Mouse (Mus musculus) CH12.LX (cell line): ENCODE results near the gene Gbp9. TPM values are rescaled to one million over a fixed set of nuclear protein-coding genes. Genes with fewer than 3 reads are reported as not detected.
A peak's percentile ranks its signal among the peaks of the same experiment; 100 is the strongest.
"Not testable (repeated sequence)": the region's sequence is repeated elsewhere in the genome, so short reads cannot be mapped to it uniquely, and the experiment has no call there.

Source experiments
- DNase-seq: peaks from one replicate; pipeline ENCODE4 v3.0.0-alpha.2; 2013; ENCODE audit errors: extremely low read depth
- H3K27ac ChIP-seq: 2 replicates; pipeline ENCODE4 v1.5.1; 2012; ENCODE audit warnings: low read depth, mild to moderate bottlenecking, control low read depth, moderate library complexity; ENCODE audit not compliant: insufficient read depth
- H3K27me3 ChIP-seq: replicated peaks from 2 replicates; pipeline ENCODE3; 2012; ENCODE audit warnings: inconsistent platforms
- H3K36me3 ChIP-seq, 2 experiments: replicated peaks in 1 of 2; 2 replicates each; pipeline versions ENCODE3 to v1.6.1; 2012; ENCODE audit warnings: inconsistent platforms in 1 of 2, low read length in 1 of 2, mild to moderate bottlenecking in 1 of 2, mixed read lengths in 1 of 2, moderate library complexity in 1 of 2; ENCODE audit not compliant: control insufficient read depth in 1 of 2, insufficient read depth in 1 of 2
- H3K4me1 ChIP-seq, 2 experiments: 2 replicates each; pipeline ENCODE4 v1.6.1; 2012; ENCODE audit warnings: inconsistent platforms in 1 of 2, moderate library complexity in 1 of 2; ENCODE audit not compliant: insufficient read depth in 2 of 2, control insufficient read depth in 1 of 2
- H3K4me2 ChIP-seq: 2 replicates; pipeline ENCODE4 v1.6.1; 2012; ENCODE audit warnings: low read depth, mild to moderate bottlenecking, control low read depth; ENCODE audit not compliant: poor library complexity, insufficient read depth, severe bottlenecking
- H3K4me3 ChIP-seq, 3 experiments: fragments of 150-350 bp in 1 of 3; sonication (generic) in 1 of 3; replicated peaks in 1 of 3; 2 replicates each; pipeline versions ENCODE3 to v1.5.1; 2011 to 2012; ENCODE audit warnings: low read depth in 2 of 3, low read length in 2 of 3, mild to moderate bottlenecking in 2 of 3, moderate library complexity in 2 of 3, control low read depth in 1 of 3, improper control_type of control experiment in 1 of 3, inconsistent platforms in 1 of 3, mixed read lengths in 1 of 3; ENCODE audit not compliant: poor library complexity in 1 of 3
- H3K79me2 ChIP-seq: replicated peaks from 2 replicates; pipeline ENCODE4 v1.6.1; 2012; ENCODE audit warnings: mild to moderate bottlenecking, moderate library complexity; ENCODE audit not compliant: control insufficient read depth, poor library complexity, insufficient read depth, severe bottlenecking; ENCODE audit errors: extremely low read depth
- H3K9ac ChIP-seq: 2 replicates; pipeline ENCODE4 v1.6.1; 2012; ENCODE audit warnings: low read depth, mild to moderate bottlenecking, control low read depth, moderate library complexity; ENCODE audit not compliant: insufficient read depth
- H3K9me3 ChIP-seq: replicated peaks from 2 replicates; pipeline ENCODE3; 2012; ENCODE audit warnings: low read length, inconsistent platforms, mixed read lengths
- BHLHE40 ChIP-seq: IDR thresholded peaks from 2 replicates; pipeline ENCODE4 v1.6.1; 2011; ENCODE audit warnings: mild to moderate bottlenecking, low read depth, low read length, improper control_type of control experiment
- JUND ChIP-seq: conservative IDR thresholded peaks from 2 replicates; pipeline ENCODE4 v1.6.1; 2011; ENCODE audit warnings: low read depth, low read length, improper control_type of control experiment
- MAFK ChIP-seq: IDR thresholded peaks from 2 replicates; pipeline ENCODE4 v1.6.1; 2011; ENCODE audit warnings: low read length, improper control_type of control experiment; ENCODE audit not compliant: insufficient replicate concordance
- MAX ChIP-seq: IDR thresholded peaks from 2 replicates; pipeline ENCODE4 v1.6.1; 2011; ENCODE audit warnings: low read length, improper control_type of control experiment
- NRF1 ChIP-seq: IDR thresholded peaks from 2 replicates; pipeline ENCODE4 v1.6.1; 2014; ENCODE audit warnings: low read depth, mild to moderate bottlenecking, inconsistent platforms, low read length, improper control_type of control experiment, moderate library complexity
- RAD21 ChIP-seq: IDR thresholded peaks from 2 replicates; pipeline ENCODE4 v1.6.1; 2011; ENCODE audit warnings: low read depth, mild to moderate bottlenecking, low read length, improper control_type of control experiment, moderate library complexity
- SIN3A ChIP-seq: IDR thresholded peaks from 2 replicates; pipeline ENCODE4 v1.6.1; 2012; ENCODE audit warnings: low read length, improper control_type of control experiment, inconsistent platforms
- TBP ChIP-seq: conservative IDR thresholded peaks from 2 replicates; pipeline ENCODE4 v1.6.1; 2011; ENCODE audit warnings: low read depth, low read length, improper control_type of control experiment
- ZKSCAN1 ChIP-seq: IDR thresholded peaks from 2 replicates; pipeline ENCODE4 v1.6.1; 2012; ENCODE audit warnings: low read depth, inconsistent platforms, low read length, improper control_type of control experiment, borderline replicate concordance
- dilution Hi-C: fragments of 300-500 bp; cut with MboI; formaldehyde crosslinking; loops from 2 replicates; pipeline ENCODE4 v1.14.3; 2020; ENCODE audit warnings: low sequenced_read_pairs; ENCODE audit not compliant: extremely low pct_unique_long_range_greater_than_20kb, extremely low pct_ligation_motif_present
- in situ Hi-C: fragments of 300-500 bp; cut with MboI; formaldehyde crosslinking; loops from 3 replicates; pipeline ENCODE4 v1.14.3; 2019; ENCODE audit warnings: low sequenced_read_pairs, low pct_ligation_motif_present, low pct_unique_long_range_greater_than_20kb, mixed read lengths
- polyA plus RNA-seq: library from polyadenylated mRNA; unstranded; fragments of >175 nt; gene quantifications from 2 replicates; pipeline ENCODE4 v1.2.1, GENCODE M21; 2012; ENCODE audit warnings: low read depth; ENCODE audit not compliant: insufficient read length
- total RNA-seq, 2 experiments: library from RNA; depleted of rRNA; stranded (reverse); fragments of 300-350 nt in 1 of 2; fragments of >200 nt in 1 of 2; gene quantifications; 2 replicates each; pipeline ENCODE4 v1.2.3; 2012 to 2014

Gene Gbp9
- total and polyA plus RNA-seq, 3 experiments: 3.4 to 10.1 (median 4.8) TPM

DNA sequence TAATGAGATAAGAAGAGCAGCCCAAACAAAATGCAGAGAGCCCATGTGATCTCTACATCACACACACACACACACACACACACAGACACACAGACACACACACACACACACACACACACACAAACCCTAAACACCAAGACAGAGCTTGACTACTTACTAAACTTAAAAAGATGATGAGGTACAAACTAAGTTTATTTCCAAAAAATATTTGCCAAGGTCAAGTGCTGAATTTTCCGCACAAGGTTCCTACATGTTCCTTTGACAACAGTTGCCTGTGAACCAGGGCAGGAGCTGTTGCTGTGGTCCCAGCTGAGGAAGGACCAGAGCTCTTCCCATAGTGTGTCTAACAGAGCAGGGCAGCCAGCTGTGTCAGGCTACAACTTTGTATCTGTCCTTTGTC lies 433 bp downstream of the Gbp9 start:
- no peak for TF ChIP-seq NRF1
- no peak for TF ChIP-seq MAX
- TF ChIP-seq JUND: no peak
- TF ChIP-seq TBP: no peak
- no peak for TF ChIP-seq MAFK
- TF ChIP-seq ZKSCAN1: no peak
- 0 out of 2 replicates have a peak, but pooled peaks have one; percentile 7 for TF ChIP-seq SIN3A
- no peak for TF ChIP-seq BHLHE40
- TF ChIP-seq RAD21: no peak
- Histone ChIP-seq H3K79me2 (peaks cover 14% of the 10 kb centered on the region), H3K9ac (peak overlapping the region; percentile 64), H3K27me3 (no peaks in the 10 kb centered on the region), H3K27ac (peak overlapping the region; percentile 57), H3K4me2 (peak overlapping the region; percentile 87), H3K4me3 (peak overlapping the region; percentile 58 to 69 (median 66)), H3K36me3 (peaks cover 8 to 12% of the 10 kb centered on the region in 2 experiments), H3K9me3 (no peaks in the 10 kb centered on the region), H3K4me1 (peaks cover 18 to 48% of the 10 kb centered on the region in 2 experiments)
- in situ Hi-C loops: no loop called here
- dilution Hi-C loops: no loop called here
- DNase-seq: no peak

DNA sequence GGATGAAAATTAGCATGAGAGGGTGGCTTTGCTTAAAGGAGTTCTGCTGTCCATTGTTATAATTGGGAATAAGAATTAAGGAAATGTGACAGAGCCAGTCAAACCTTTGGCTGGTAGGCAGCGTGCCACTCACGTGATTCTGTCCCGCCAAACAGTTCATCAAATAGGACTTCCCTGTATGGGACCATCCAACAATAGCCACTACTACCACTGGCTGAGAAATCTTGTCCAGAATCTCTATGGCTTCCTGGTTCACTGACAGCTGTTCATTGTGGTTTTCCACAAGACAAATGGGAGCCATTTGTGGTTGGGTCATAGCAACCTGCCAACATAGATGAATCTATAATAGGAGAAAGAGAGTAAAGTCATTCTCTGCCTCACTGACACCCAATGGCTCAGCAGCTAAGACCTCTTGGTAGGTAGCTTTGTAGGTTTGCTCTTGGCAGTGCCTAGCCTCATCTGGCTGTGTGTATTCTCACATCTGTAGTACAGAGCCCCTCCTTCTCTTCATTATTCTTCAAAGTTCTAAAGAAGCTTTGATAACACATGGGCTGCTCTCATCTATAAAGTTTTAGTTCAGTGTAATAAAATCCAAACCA lies 2.5 kb downstream of the Gbp9 start:
- DNase-seq, H3K27me3 ChIP-seq, in situ Hi-C loops, H3K27ac ChIP-seq, H3K4me3 ChIP-seq, H3K9ac ChIP-seq, H3K9me3 ChIP-seq, dilution Hi-C loops: not testable (repeated sequence)
- peaks cover 14% of the 10 kb centered on the region for H3K79me2 ChIP-seq
- peaks cover 13 to 36% of the 10 kb centered on the region in 2 experiments for H3K4me1 ChIP-seq
- H3K4me2 ChIP-seq: 0 out of 2 replicates have a peak overlapping the region, but pooled peaks have one; percentile 29
- H3K36me3 ChIP-seq: peaks cover 13 to 26% of the 10 kb centered on the region in 2 experiments

GRCm38 (mm10) chr5:105121731-105122130 lies 17.6 kb downstream of the Gbp9 start:
- dilution Hi-C loops: not testable (repeated sequence)
- peaks cover 55 to 77% of the 10 kb centered on the region in 2 experiments for H3K36me3 ChIP-seq

More at GRCm38 (mm10) chr5:105121731-105122130, 17.6 kb downstream of the Gbp9 start:
- H3K4me1 ChIP-seq, H3K27me3 ChIP-seq, H3K27ac ChIP-seq, H3K4me2 ChIP-seq, H3K4me3 ChIP-seq, DNase-seq, H3K9me3 ChIP-seq, H3K9ac ChIP-seq, in situ Hi-C loops, H3K79me2 ChIP-seq: not testable (repeated sequence)
